Mouse (Mus musculus) heart, postnatal 0 days (tissue): Measurements from ENCODE around the gene Celf2. TPM values are rescaled to one million over a fixed set of nuclear protein-coding genes. Genes with fewer than 3 reads are reported as not detected.

Source experiments
- ATAC-seq: fragments of 200-750 bp; cut with Nextera tagmentation; 2 replicates; pipeline ENCODE4 v1.8.0; 2017; ENCODE audit warnings: low read depth, moderate number of reproducible peaks, moderate library complexity; ENCODE audit not compliant: insufficient read depth
- DNase-seq: peaks from one replicate; pipeline ENCODE4 v3.0.0-alpha.2; 2016; ENCODE audit warnings: low spot score
- H3K27ac ChIP-seq: fragments of 300-500 bp; sonication (generic); 2 replicates; pipeline ENCODE4 v1.5.1; 2014; ENCODE audit warnings: low read depth, mild to moderate bottlenecking
- H3K27me3 ChIP-seq: fragments of 300-500 bp; sonication (generic); 2 replicates; pipeline ENCODE4 v1.6.1; 2014; ENCODE audit warnings: low read length, mixed read lengths; ENCODE audit not compliant: control insufficient read depth, insufficient read depth
- H3K36me3 ChIP-seq: fragments of 300-500 bp; sonication (generic); replicated peaks from 2 replicates; pipeline ENCODE4 v1.6.1; 2014; ENCODE audit warnings: low read length, mixed read lengths; ENCODE audit not compliant: control insufficient read depth, insufficient read depth
- H3K4me1 ChIP-seq: fragments of 300-500 bp; sonication (generic); 2 replicates; pipeline ENCODE4 v1.6.1; 2014; ENCODE audit warnings: antibody characterized with exemption; ENCODE audit not compliant: control insufficient read depth, insufficient read depth
- H3K4me2 ChIP-seq: fragments of 300-500 bp; sonication (generic); 2 replicates; pipeline ENCODE4 v1.6.1; 2014; ENCODE audit warnings: low read depth, mild to moderate bottlenecking, low read length, moderate library complexity
- H3K4me3 ChIP-seq: fragments of 300-500 bp; sonication (generic); 2 replicates; pipeline ENCODE4 v1.5.1; 2014; ENCODE audit warnings: low read depth, low read length
- H3K9ac ChIP-seq: fragments of 300-500 bp; sonication (generic); replicated peaks from 2 replicates; pipeline ENCODE4 v1.6.1; 2014; ENCODE audit warnings: low read depth, low read length, mixed read lengths
- H3K9me3 ChIP-seq: fragments of 300-500 bp; sonication (generic); replicated peaks from 2 replicates; pipeline ENCODE4 v1.6.1; 2016; ENCODE audit warnings: low read length; ENCODE audit not compliant: control insufficient read depth
- CTCF ChIP-seq: IDR thresholded peaks from 2 replicates; pipeline ENCODE4 v1.5.1; 2016; ENCODE audit warnings: antibody characterized with exemption, control low read depth, low read depth
- EP300 ChIP-seq: IDR thresholded peaks from 2 replicates; pipeline ENCODE4 v1.6.1; 2016; ENCODE audit warnings: antibody characterized with exemption, low read depth
- WGBS: fragments of 180-500 bp; shearing (Covaris S2); extraction: QIAGEN DNeasy Blood & Tissue Kit; methylation state at CpG from one replicate; pipeline ENCODE4 v1.1.7; 2014; 5-methylcytosine and 5-hydroxymethylcytosine counted together
- polyA plus RNA-seq: library from polyadenylated mRNA; unstranded; fragments of >200 nt; fragmentation: Nextera tagmentation; extraction: Ambion mirVana; gene quantifications from 2 replicates; pipeline ENCODE4 v1.2.1, GENCODE M21; 2015
- total RNA-seq: library from RNA; depleted of rRNA; stranded (reverse); fragments of >200 nt; gene quantifications from 2 replicates; pipeline ENCODE4 v1.2.3, GENCODE M21; 2014; ENCODE audit warnings: low replicate concordance

Celf2 gene
- total and polyA plus RNA-seq, 2 experiments from 2014 or later, result 47.6 to 64.9 TPM

- Histone ChIP-seq H3K4me2 (no peak overlapping the region), H3K9ac (no peak overlapping the region), H3K4me1 (no peaks in the 10 kb centered on the region), H3K4me3 (no peak overlapping the region), H3K27ac (no peak overlapping the region), H3K36me3 (peaks cover 2% of the 10 kb centered on the region; the same call in 1 of the 2 replicates), H3K9me3 (no peaks in the 10 kb centered on the region), H3K27me3 (no peaks in the 10 kb centered on the region)
- no peak for TF ChIP-seq EP300
- no peak for TF ChIP-seq CTCF
- no peak for DNase-seq
- WGBS, result 63% methylated on average over 9 of the region's 9 CpGs
- peak; percentile 51; the same call in 1 of the 2 replicates for ATAC-seq
Measured at GRCm38 (mm10) chr2:6547139-6547664, 962.2 kb downstream of the Celf2 start.

DNA sequence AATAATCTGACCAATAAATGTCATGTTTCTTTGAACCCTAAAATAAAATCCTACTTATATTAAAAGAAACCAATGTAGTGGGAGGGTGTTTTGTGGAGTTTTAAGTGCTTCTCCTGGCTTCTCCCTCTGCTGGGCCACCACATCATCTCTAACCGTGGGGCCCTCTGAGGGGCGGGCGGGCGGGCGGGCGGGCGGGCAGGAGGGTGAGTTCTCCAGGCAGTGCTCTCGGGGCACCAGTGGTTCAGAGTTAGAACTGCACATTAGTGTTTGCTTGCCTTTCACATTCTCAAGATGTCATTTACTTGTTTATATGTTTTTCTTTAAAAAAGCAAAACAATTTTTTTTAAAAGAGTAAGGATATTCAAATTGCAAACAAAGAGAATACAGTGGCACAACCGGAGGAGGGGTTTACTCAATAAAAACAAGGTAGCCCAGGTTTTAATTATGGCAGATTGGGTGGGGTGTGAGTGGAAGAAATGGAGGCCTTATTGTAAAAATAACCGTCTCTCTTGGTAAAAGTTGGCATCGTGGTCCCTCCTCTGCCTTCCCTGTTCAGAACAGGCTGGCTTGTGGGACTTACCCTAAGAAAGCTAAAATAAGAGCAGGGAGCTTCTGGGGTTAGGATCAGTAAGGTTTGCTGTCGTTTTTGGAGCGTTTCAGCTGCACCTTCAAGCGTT is 962.8 kb downstream of the Celf2 start:
- no peak for DNase-seq
- Histone ChIP-seq H3K27me3 (no peaks in the 10 kb centered on the region), H3K9me3 (no peaks in the 10 kb centered on the region), H3K27ac (no peak overlapping the region), H3K4me2 (no peak overlapping the region), H3K36me3 (peaks cover 4% of the 10 kb centered on the region; the same call in 1 of the 2 replicates), H3K4me3 (no peak overlapping the region), H3K9ac (no peak overlapping the region), H3K4me1 (no peaks in the 10 kb centered on the region)
- 61% methylated on average over 14 of the region's 14 CpGs for WGBS
- no peak for TF ChIP-seq CTCF
- TF ChIP-seq EP300, result no peak
- ATAC-seq, result no peak

DNA sequence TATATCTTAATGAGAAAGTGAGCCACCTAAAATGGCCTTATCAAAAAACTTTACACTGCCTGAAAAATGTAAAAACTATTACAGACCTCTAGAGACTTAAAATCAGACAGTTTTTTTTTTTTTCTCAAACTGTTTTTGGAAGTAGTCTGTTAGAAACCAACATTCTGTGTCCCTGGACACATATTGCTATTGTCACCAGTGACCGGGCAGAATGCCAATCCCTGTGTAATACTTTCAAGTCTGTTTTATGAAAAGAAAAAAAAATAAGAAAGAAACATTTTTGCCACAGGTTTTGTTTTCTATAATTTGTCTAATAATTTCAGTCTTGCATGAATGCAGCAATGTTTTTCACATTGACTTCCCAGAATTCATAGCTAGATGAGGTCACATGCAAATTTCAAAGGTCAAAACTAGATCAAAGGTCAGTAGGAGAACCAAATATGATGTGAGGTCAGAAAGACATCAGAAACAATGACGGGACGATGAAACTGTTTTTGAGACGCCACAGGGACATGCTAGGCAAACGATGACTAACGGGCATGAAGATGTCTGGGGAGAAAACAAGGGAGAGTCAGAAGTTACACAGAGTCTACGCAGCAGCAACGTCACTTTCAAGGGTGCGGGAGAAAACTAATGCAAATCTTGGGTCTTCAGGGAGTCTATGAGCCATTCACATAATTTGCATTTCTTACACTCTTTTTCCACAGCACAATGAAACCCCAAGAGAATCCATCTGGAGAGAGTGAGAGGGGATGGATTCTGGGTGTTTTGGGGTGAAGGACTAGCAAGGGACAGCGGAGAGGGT is 964.0 kb downstream of the Celf2 start:
- H3K36me3 ChIP-seq, result peaks cover 6% of the 10 kb centered on the region; the same call in 1 of the 2 replicates
- no peaks in the 10 kb centered on the region for H3K9me3 ChIP-seq
- no peaks in the 10 kb centered on the region for H3K27me3 ChIP-seq
- DNase-seq (no peak), ATAC-seq (no peak)
- no peak for TF ChIP-seq CTCF
- TF ChIP-seq EP300, result no peak
- H3K4me1 ChIP-seq, result peaks cover 5% of the 10 kb centered on the region; the same call in 1 of the 2 replicates
- H3K27ac ChIP-seq, result no peak overlapping the region
- no peak overlapping the region for H3K4me2 ChIP-seq
- no peak overlapping the region for H3K9ac ChIP-seq
- H3K4me3 ChIP-seq, result no peak overlapping the region
- WGBS, result 77% methylated on average over 10 of the region's 10 CpGs

DNA sequence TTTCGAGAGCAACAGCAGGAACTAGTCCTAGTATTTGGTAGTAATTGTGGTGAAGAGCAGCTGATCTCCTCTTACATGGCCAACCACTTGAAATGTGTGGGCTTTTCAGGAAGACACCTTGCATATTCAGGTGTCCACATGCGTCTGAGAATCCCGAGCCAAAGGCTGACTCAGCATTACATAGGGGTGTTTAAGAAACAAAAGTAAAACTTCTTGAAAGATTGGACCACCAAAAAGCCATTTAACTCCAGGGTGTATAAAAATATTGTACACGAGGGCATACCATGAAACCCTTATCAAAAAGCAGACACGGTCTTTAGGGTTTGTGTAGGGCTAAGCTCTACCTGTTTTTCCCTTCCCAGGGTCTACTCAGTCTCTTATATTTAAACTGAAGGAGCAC is 965.7 kb downstream of the Celf2 start:
- no peak for DNase-seq
- TF ChIP-seq CTCF, result no peak
- TF ChIP-seq EP300, result no peak
- Histone ChIP-seq H3K4me2 (no peak overlapping the region), H3K4me1 (peaks cover 11% of the 10 kb centered on the region; the same call in 1 of the 2 replicates), H3K9ac (no peak overlapping the region), H3K9me3 (no peaks in the 10 kb centered on the region), H3K27ac (no peak overlapping the region), H3K27me3 (no peaks in the 10 kb centered on the region), H3K4me3 (no peak overlapping the region), H3K36me3 (0 out of 2 replicates have a peak, but pooled peaks cover 5% of the 10 kb centered on the region)
- no peak for ATAC-seq
- 86% methylated on average over 5 of the region's 5 CpGs for WGBS

- no peak for ATAC-seq
Measured at GRCm38 (mm10) chr2:6542556-6543180, 966.7 kb downstream of the Celf2 start.

More at GRCm38 (mm10) chr2:6542556-6543180, 966.7 kb downstream of the Celf2 start:
- Histone ChIP-seq H3K27me3 (no peaks in the 10 kb centered on the region), H3K4me2 (no peak overlapping the region), H3K4me3 (no peak overlapping the region), H3K27ac (no peak overlapping the region), H3K36me3 (0 out of 2 replicates have a peak, but pooled peaks cover 3% of the 10 kb centered on the region), H3K9me3 (no peaks in the 10 kb centered on the region), H3K4me1 (peaks cover 15% of the 10 kb centered on the region), H3K9ac (no peak overlapping the region)
- no peak for TF ChIP-seq CTCF
- TF ChIP-seq EP300, result no peak
- no peak for DNase-seq
- 73% methylated on average over 12 of the region's 12 CpGs for WGBS
